Mouse (Mus musculus) spleen, postnatal 14 days (tissue): ENCODE results near the gene Gm49369.
"Not testable (repeated sequence)": the region's sequence is repeated elsewhere in the genome, so short reads cannot be mapped to it uniquely, and the experiment has no call there.

Experiments used
- DNase-seq, 2 experiments: peaks; one replicate each; pipeline ENCODE4 v3.0.0; 2021 to 2022; ENCODE audit warnings: low spot score in 2 of 2

Gene Gm49369

GRCm38 (mm10) chr7:142371768-142372661 is 10.5 kb downstream of the Gm49369 start:
- DNase-seq = no peak

DNA sequence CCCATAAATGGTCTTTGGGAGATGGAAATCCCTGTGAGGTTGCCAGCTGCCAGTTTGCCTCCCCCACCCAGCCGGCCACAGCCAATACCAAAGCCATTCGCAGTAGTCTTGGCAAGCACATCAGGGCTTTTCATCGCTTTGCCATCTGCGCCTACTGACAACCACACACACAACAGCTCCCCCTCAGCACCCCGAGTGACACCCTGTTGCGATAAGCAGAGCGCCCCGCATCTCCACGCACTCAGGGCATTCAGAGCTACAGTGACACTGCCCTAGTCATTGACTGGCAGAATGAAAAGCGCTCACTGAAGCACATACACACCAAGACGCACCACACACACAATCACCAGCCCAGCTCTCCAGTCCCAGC is 11.1 kb downstream of the Gm49369 start:
- DNase-seq = no peak

- no peak for DNase-seq
Measured at GRCm38 (mm10) chr7:142370937-142371336, 11.5 kb downstream of the Gm49369 start.

DNA sequence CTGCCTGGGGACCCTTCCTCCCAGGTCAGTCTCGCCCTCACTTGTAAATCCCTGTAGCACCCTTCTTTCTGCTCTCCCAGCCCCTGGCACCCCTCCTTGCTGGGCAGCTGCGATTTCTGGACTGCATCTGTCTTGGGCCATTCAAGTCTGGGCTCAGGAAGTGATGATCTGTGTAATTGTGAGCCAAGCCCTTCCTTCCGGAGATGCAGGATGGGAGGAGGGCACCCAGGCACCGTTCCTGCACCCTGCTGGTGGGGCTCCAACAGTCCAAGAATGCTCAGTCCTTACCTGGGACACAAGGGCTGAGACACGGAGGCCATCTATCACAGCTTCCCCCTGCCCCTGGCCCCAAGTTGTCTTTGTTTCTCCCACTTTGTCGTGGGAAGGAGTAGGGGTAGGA is 12.6 kb downstream of the Gm49369 start:
- no peak for DNase-seq

DNA sequence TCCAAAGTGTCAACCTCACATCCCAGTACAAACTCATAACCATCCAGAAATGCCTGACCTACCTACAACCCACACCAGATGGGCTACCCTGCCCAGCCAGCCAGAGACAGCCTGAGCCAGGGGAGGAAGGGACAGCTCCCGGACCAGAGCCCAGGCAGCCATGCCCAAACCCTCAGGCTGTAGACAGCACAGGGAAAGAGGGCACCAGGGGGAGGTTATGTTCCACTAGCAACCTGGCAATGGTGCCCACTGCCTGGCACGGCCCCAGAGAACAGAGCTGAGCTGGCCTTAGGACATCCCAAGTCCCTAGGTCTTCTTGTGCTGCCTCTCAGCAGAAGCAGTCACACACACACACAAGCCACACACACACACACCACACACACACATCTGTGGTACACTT is 13.6 kb downstream of the Gm49369 start:
- DNase-seq = no peak

DNA sequence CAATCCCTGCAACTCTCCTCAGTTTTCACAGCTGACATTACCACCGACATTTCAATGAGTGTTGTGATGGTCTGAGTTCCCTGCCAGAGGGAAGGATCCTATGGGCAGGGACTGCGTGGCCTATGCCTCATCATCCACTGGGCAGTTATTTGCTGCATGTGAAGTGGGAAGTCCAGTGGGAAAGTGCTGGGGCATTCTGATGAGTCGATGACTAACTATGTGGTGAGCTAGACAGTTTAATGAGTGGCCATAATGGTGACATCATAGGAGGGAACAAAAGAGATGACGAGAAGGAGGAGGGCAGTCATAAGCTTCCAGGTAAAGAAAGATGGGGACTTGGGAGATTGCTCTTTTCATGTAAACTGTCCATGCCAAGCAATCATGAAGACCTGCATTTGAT is 19.4 kb downstream of the Gm49369 start:
- no peak for DNase-seq

DNA sequence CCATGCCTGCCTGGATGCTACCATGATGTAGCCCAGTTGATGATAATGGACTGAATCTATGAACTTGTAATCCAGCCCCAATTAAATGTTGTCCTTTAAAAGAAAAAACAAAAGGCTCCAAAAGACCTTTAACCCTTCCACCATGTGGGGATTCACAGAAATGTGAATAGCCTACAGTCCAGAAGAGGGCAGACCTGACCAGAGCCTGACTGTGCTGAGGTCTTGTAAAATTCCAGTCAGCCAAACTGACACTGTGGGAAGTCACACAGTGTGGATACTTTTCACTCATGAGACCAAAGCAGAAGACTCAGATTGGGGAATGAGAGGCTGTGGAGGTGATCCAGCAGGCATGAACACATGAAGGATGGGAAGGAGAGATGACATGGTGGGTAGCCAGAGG is 21.7 kb downstream of the Gm49369 start:
- no peak for DNase-seq

DNA sequence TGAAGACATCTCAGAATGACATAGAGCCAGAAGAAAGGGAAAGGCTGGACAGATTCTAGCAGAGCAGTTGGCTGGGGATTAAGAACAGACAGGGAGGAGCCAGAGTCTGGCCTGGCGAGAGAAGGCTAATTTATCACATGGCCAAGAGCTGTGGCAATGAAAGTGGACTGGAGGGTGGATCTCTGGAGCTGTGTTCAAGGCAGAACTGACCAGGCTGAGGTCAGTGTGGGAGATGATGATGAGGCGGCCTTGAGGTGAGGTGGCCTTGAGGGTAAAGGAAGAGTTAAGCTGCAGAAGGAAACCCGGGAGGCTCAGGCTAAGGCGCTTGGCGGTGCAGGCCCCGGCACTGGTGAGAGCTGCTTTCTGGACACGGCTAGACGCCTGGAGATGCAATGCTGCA is 23.3 kb downstream of the Gm49369 start:
- DNase-seq = no peak

- DNase-seq = no peak
Measured at GRCm38 (mm10) chr7:142357566-142357965, 24.9 kb downstream of the Gm49369 start.

- no peak for DNase-seq
Measured at GRCm38 (mm10) chr7:142354661-142355233, 27.7 kb downstream of the Gm49369 start.

GRCm38 (mm10) chr7:142353854-142354253 is 28.6 kb downstream of the Gm49369 start:
- no peak for DNase-seq

- DNase-seq = no peak
Measured at GRCm38 (mm10) chr7:142351569-142351968, 30.9 kb downstream of the Gm49369 start.

GRCm38 (mm10) chr7:142349308-142349961 is 33.0 kb downstream of the Gm49369 start:
- no peak for DNase-seq

GRCm38 (mm10) chr7:142347542-142347941 is 34.9 kb downstream of the Gm49369 start:
- DNase-seq = no peak

DNA sequence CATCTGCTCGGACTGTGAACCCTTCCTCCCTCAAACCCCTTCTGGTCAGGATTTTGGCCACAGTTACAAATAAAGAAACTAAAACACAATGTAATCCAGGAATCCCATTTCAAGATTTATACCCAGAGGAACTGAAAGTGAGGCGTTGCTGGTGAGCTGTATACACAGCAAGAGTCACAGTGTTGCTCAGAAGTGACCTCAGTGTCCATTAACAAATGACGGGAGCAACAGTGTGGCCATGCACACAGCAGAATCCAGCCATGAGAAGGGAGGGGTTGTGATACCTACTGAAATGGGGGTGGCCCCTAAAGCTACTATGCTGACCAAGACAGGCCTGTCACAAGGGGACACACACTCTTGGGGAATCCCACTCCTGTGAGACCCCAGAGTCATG is 40.2 kb downstream of the Gm49369 start:
- DNase-seq = no peak

DNA sequence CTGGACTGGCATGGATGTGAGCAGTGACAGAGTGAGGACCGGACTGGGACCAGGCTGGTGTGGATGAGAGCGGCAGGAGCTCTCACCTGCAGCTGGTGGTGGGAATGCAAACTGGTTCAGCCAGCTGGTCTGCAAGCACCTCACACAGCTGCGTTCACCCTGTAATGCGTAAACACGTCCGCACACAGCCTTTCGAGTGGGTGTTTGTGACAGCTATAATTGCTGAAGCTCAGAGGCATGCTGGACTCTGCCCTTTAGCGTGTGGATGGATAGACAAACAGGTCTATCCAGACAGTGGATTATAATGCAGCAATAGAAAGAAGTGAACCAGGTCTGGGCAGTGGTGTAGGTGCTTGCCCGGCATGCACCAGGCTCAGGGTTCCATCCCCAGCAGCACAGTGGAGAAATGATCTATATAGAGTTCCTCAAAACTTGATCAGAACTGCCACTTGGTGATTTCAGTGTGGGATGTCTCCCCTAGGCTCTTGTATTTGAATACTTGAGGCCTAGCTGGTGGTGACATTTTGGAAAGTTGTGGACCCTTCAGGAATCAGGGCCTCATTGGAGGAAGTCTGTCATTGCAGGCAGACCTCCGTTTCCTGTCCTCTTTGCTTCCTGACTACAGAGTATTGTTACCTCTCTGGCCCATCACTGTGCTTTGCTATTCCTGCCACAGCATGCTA is 40.8 kb downstream of the Gm49369 start:
- no peak for DNase-seq

GRCm38 (mm10) chr7:142340269-142340970 is 42.0 kb downstream of the Gm49369 start:
- peak in 1 of 2 experiments; percentile 46 for DNase-seq

DNA sequence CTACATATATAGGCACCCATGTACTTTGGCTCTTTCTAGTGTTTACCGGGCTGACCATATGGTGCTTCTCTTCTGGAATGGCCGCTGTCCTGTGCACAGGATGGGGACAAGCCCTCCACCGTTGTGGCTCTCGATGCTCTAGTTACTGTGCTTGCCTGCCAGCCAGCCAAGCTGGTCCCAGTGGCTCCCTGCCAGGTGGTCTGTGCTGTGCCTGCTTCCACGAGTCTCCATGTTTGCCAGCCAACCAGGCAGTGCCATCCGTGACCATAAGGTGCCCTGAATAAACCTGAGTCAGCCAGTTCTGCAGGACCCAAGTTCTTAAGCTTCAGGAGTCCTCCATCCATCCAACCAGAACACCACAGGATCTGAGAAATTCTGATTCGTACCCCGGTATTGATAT is 47.3 kb downstream of the Gm49369 start:
- no peak for DNase-seq

DNA sequence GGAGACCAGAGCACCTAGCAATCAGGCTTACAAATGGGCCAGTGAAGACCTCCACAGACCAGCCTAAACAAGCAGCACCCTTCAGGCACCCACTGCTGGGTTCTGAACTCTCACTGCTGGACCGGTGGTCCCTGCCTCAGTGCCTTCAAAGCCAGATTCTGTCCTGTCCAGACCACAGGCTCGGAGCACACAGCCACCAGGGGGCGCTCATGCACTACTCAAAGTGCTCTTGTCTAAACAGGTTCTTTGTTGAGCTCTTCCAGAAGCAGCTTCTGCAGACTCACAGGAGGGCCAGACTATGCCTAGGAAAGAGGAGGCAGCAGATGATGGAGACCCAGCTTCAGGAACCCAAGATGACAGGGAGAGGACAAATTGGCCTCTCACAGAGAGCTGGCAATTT is 48.2 kb downstream of the Gm49369 start:
- peak; percentile 74 to 84 for DNase-seq

DNA sequence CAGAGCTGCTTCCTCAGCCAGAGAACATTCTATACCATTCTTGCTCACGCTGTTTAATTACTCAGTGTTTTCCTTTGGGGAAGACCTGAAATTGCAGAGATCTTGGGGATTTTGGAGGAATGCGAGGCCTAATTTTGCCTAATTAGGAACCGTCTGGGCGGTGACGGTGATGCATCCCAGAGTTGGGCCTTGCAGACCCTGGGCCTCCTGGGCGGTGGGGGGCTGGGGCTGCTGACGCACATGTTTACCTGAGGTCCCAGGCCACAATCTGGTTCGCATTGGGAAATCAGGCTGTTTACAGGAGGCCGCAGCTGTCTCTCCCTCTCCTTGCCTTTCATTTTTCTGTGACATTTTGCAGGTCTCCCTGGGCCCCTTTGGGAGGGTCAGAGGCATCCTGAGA is 49.7 kb downstream of the Gm49369 start:
- DNase-seq = not testable (repeated sequence)

DNA sequence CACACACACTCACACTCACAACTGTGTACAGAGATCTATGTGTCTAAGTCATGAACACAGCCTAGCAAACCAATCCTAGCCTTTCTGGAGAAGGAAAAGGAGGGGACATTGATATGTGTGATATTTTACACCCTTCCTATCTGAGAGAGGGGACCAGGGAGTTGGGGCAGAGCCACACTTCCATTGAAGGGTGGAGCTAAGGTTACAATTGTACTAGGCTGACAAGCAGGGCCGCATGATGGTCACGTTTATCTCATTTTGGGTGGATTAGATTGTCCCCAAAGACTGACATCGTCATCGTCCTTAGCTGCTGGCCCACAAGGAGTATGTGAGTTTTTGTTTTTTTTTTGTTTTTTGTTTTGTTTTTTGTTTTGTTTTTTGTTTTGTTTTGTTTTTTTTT is 51.2 kb downstream of the Gm49369 start:
- DNase-seq = no peak

DNA sequence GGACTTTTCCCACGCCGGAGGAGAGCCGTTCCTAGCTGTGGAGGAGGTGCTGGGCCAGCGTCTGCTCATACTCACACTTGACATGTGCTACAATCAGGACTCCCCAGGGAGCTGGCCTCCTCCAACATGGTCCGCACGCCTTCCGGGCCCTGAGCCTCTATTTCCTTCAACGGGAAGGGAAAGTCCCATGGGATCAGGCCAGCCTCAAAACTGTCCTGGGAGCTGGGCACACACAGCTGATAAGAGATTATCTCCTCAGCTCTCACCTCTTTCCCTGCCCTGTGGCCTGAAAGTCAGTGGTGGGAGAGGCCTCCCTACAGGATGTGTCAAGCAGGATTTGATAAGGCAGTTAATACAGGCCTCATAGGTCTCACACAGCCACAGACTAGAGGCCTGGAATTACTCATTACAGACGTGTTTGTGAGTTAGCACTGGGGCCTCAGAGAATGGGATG is 52.2 kb downstream of the Gm49369 start:
- no peak for DNase-seq
